Mouse (Mus musculus): ENCODE data around the gene Brd3. TPM values are rescaled to one million over a fixed set of nuclear protein-coding genes. Genes with fewer than 3 reads are reported as not detected.
"Not testable (repeated sequence)": the region's sequence is repeated elsewhere in the genome, so short reads cannot be mapped to it uniquely, and the experiment has no call there.

Brd3 gene
- polyA plus RNA-seq, 1 experiment = 21.7 TPM

GRCm38 (mm10) chr2:27541225-27541624 lies 33.8 kb upstream of the Brd3 start:
- H3K27ac ChIP-seq (ENCODE audit: insufficient read depth, low read length) = no peak overlapping the region
- no peak overlapping the region for H3K4me3 ChIP-seq (ENCODE audit: insufficient read depth, low read length)
- H3K4me1 ChIP-seq (ENCODE audit: control insufficient read depth, insufficient read depth, low read length) = peaks cover 6% of the 10 kb centered on the region
- TF ChIP-seq CTCF (IDR thresholded peaks at IDR 0.05; ENCODE audit: extremely low read depth, insufficient read depth, low read length) = no peak
- no peak for TF ChIP-seq POLR2A (IDR thresholded peaks at IDR 0.05; ENCODE audit: extremely low read depth, insufficient read depth, low read length)

- TF ChIP-seq CTCF (IDR thresholded peaks at IDR 0.05; ENCODE audit: extremely low read depth, insufficient read depth, low read length) = no peak
- Histone ChIP-seq H3K4me3 (ENCODE audit: insufficient read depth, low read length) (peak overlapping the region; percentile 16), H3K27ac (ENCODE audit: insufficient read depth, low read length) (peak overlapping the region; percentile 44; the same call in 1 of the 2 replicates), H3K4me1 (ENCODE audit: control insufficient read depth, insufficient read depth, low read length) (peaks cover 6% of the 10 kb centered on the region)
Observed at GRCm38 (mm10) chr2:27540515-27540836, 33.0 kb upstream of the Brd3 start.

GRCm38 (mm10) chr2:27539772-27540514 lies 32.5 kb upstream of the Brd3 start:
- TF ChIP-seq CTCF (IDR thresholded peaks at IDR 0.05; ENCODE audit: extremely low read depth, insufficient read depth, low read length) (no peak), POLR2A (IDR thresholded peaks at IDR 0.05; ENCODE audit: extremely low read depth, insufficient read depth, low read length) (peak; percentile 98)

DNA sequence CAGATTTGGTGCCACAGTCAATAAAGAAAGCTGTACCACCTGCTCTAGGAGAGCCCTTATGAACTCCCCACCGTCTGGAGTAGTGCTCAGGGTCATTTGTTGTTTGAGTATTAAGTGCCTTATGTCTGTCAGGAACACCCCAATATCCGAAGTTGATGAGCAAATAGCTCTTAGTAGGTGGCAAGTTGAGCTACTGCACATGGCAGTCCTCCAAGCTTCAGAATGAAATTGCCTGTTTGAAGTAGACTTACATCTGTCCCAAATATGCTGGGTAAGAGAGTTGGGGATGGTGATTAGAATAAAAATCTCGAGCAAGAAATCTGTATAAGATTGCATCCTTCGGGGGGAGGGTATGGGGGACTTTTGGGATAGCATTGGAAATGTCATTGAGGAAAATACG lies 31.9 kb upstream of the Brd3 start:
- TF ChIP-seq CTCF (IDR thresholded peaks at IDR 0.05; ENCODE audit: extremely low read depth, insufficient read depth, low read length) (no peak), POLR2A (IDR thresholded peaks at IDR 0.05; ENCODE audit: extremely low read depth, insufficient read depth, low read length) (no peak)
- Histone ChIP-seq H3K4me3 (ENCODE audit: insufficient read depth, low read length) (no peak overlapping the region), H3K4me1 (ENCODE audit: control insufficient read depth, insufficient read depth, low read length) (peaks cover 6% of the 10 kb centered on the region), H3K27ac (ENCODE audit: insufficient read depth, low read length) (0 out of 2 replicates have a peak overlapping the region, but pooled peaks have one; percentile 38)

More at GRCm38 (mm10) chr2:27539772-27540514, 32.5 kb upstream of the Brd3 start:
- Histone ChIP-seq H3K4me1 (ENCODE audit: control insufficient read depth, insufficient read depth, low read length) (peaks cover 6% of the 10 kb centered on the region), H3K27ac (ENCODE audit: insufficient read depth, low read length) (peak overlapping the region; percentile 44; the same call in 1 of the 2 replicates), H3K4me3 (ENCODE audit: insufficient read depth, low read length) (peak overlapping the region; percentile 16)

GRCm38 (mm10) chr2:27538455-27539330 lies 31.2 kb upstream of the Brd3 start:
- H3K27ac ChIP-seq (ENCODE audit: insufficient read depth, low read length); H3K4me1 ChIP-seq (ENCODE audit: control insufficient read depth, insufficient read depth, low read length); H3K4me3 ChIP-seq (ENCODE audit: insufficient read depth, low read length): not testable (repeated sequence)

DNA sequence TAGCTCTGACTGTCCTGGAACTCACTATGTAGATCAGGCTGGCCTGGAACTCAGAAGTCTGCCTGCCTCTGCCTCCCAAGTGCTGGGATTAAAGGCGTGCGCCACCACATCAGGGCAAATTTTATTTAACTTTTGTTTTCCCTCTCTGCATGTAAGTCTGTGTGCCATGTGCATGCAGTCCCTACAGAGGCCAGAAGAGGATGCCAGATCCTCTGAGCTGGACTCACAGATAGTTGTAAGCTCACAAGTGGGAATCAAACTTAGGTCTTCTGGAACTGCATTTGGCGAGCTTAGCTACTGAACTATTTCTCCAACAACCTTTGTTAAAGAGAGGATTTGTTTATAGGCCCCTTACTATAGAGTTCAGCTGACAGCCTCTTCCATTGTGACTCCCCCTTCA lies 10.8 kb upstream of the Brd3 start:
- Histone ChIP-seq H3K4me3 (ENCODE audit: insufficient read depth, low read length) (no peak overlapping the region), H3K27ac (ENCODE audit: insufficient read depth, low read length) (no peak overlapping the region), H3K4me1 (ENCODE audit: control insufficient read depth, insufficient read depth, low read length) (peaks cover 6% of the 10 kb centered on the region; the same call in 1 of the 2 replicates)
- TF ChIP-seq POLR2A (IDR thresholded peaks at IDR 0.05; ENCODE audit: extremely low read depth, insufficient read depth, low read length) (no peak), CTCF (IDR thresholded peaks at IDR 0.05; ENCODE audit: extremely low read depth, insufficient read depth, low read length) (no peak)

GRCm38 (mm10) chr2:27516289-27516688 lies 8.8 kb upstream of the Brd3 start:
- H3K4me1 ChIP-seq (ENCODE audit: control insufficient read depth, insufficient read depth, low read length) = peaks cover 6% of the 10 kb centered on the region; the same call in 1 of the 2 replicates
- no peak for TF ChIP-seq CTCF (IDR thresholded peaks at IDR 0.05; ENCODE audit: extremely low read depth, insufficient read depth, low read length)
- TF ChIP-seq POLR2A (IDR thresholded peaks at IDR 0.05; ENCODE audit: extremely low read depth, insufficient read depth, low read length) = no peak
- H3K4me3 ChIP-seq (ENCODE audit: insufficient read depth, low read length) = no peak overlapping the region; the same call in 1 of the 2 replicates
- no peak overlapping the region for H3K27ac ChIP-seq (ENCODE audit: insufficient read depth, low read length)

DNA sequence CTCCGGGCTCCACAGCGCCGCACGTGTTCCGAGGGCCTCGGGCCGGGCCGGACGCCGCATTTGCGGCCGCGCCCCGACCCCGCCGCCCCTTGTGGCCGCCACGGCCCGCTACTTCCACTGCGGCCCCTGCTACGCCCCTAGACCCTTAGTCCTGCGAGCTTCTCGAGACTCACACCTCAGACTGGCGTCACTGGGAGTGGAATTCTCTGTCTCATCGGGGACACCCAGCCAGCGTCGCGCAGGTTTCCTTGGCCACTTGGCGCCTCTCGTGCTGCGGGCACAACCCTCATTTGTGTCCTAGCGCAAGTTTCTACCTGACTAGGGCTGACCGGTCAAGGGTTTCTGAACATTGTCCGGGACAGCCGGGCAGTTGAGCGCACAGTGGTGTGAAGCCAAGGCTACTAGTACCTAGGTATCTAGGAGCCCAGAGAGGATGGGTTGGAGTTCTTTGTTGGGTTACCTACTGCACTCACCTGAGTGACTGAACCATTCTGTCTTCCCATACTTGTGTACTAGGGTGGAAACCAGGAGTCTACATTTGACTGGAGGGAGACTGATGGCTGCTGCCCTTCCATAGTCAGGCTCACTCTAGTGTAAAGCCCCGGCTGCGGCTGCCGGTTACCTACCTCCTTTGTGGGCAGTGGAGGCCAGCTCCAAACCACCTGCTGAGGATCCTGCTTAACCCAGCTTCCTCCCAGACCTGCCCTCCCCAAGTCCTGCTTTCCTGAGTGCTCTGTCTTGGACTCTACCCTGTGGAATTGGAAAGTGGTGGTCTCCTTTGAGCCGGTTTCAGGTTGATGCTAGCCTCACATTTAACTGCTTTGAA lies 8.1 kb upstream of the Brd3 start:
- no peak overlapping the region for H3K27ac ChIP-seq (ENCODE audit: insufficient read depth, low read length)
- H3K4me1 ChIP-seq (ENCODE audit: control insufficient read depth, insufficient read depth, low read length) = peaks cover 6% of the 10 kb centered on the region; the same call in 1 of the 2 replicates
- TF ChIP-seq CTCF (IDR thresholded peaks at IDR 0.05; ENCODE audit: extremely low read depth, insufficient read depth, low read length) (no peak), POLR2A (IDR thresholded peaks at IDR 0.05; ENCODE audit: extremely low read depth, insufficient read depth, low read length) (no peak)
- H3K4me3 ChIP-seq (ENCODE audit: insufficient read depth, low read length) = peak overlapping the region; percentile 53

DNA sequence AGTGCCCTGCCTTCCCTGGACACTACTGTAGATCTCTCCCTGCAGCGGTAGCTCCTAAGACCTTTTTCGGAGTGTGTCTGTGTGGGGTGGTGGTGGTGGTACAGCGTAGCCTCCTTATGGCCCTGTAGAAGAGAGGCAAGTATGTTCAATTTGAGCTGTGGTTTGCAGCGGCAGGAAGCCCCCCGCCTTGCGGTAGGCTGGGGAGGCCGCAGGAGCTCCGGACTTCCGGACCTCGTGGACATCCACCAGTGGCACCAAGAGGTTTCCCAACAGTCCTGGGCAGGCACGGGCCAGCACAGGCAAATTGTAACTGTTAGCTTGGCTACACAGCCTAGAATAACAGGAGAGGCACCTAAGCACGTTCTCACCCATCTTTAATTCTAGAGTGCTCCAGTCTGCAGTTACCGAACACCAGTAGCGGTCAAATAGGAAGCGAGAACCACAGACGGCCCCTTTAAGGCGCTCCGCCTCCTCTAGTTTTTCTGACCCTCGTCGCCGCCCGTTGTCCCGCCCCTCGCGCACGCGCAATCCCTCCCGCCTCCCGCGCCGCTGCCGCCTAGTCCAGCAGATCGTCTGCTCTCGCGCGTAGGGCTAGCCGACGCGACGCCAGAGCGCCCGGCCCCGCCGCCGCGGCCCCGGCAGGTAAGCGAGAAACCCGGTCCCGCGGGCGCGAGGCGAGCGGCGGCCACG lies 7.3 kb upstream of the Brd3 start, which contains the start of gene Wdr5:
Gene Wdr5 (plus strand): TSS at position 519 of the 690 bp plus-strand sequence.
- peak within 1 kb of the TSS; percentile 53 for H3K4me3 ChIP-seq (ENCODE audit: insufficient read depth, low read length)
- H3K4me1 ChIP-seq (ENCODE audit: control insufficient read depth, insufficient read depth, low read length) = peaks cover 6% of the 10 kb centered on the region; the same call in 1 of the 2 replicates
- TF ChIP-seq CTCF (IDR thresholded peaks at IDR 0.05; ENCODE audit: extremely low read depth, insufficient read depth, low read length) (0 out of 2 replicates have a peak, but pooled peaks have one; percentile 6), POLR2A (IDR thresholded peaks at IDR 0.05; ENCODE audit: extremely low read depth, insufficient read depth, low read length) (peak; percentile 73; the same call in 1 of the 2 replicates)
- H3K27ac ChIP-seq (ENCODE audit: insufficient read depth, low read length) = peak within 1 kb of the TSS; percentile 8
